Mouse (Mus musculus) inflammation-experienced regulatory T-cells (primary cell): ENCODE data around the gene Sly. TPM values are rescaled to one million over a fixed set of nuclear protein-coding genes. Genes with fewer than 3 reads are reported as not detected.

Experiments
- polyA plus RNA-seq, 2 experiments: library from polyadenylated mRNA; unstranded; fragments of 100-300 nt; shearing (Covaris generic); gene quantifications; one replicate each; pipeline ENCODE4 v1.2.1; 2017

Gene Sly
- polyA plus RNA-seq, result not detected

DNA sequence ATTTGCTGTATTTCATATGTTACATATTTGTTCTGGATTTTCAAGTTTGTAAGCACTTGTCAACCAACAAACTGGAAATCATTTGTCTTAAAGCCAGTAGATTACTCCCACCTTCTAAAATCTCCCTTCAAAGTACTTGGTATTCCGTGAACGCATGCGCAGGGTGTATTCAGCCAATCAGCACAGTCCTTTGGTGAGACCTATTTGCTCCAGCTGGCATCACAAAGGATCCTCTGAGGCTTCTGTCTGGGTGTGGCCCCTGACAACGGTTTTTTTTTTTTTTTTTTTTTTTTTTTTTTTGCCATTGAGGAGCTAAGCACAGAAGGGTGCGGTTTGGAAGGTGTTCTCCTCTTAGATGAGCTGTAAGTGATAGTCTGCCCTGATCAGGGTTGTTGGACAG, at the start of gene Sly:
TSS of gene Sly (plus strand) at position 301 of the 400 bp plus-strand sequence.

